In genomic region chr13:98205111-98205510, GRCm38 (mm10) we compare ENCODE assay signal across 8 mouse cellular contexts. TPM values are rescaled to one million over a fixed set of nuclear protein-coding genes. Genes with fewer than 3 reads are reported as not detected.
A peak's percentile ranks its signal among the peaks of the same experiment; 100 is the strongest.
DNase-seq lines count a peak whose midpoint lies in the region; ATAC-seq and TF ChIP-seq lines count a peak whose summit lies in the region.

No protein-coding gene starts in this region.

- TF ChIP-seq CTCF in kidney, postnatal 0 days (IDR thresholded peaks at IDR 0.05; ENCODE audit: low read depth), result no peak

- 10% methylated on average over 8 of the region's 8 CpGs for WGBS in kidney, postnatal 0 days
- 20% methylated on average over 8 of the region's 8 CpGs for WGBS in embryonic facial prominence, embryonic 14.5 days
- 11% methylated on average over 8 of the region's 8 CpGs for WGBS in intestine, embryonic 14.5 days
- 25% methylated on average over 8 of the region's 8 CpGs for WGBS in neural tube, embryonic 13.5 days

- peak overlapping the region; percentile 61; the same call in 1 of the 2 replicates for H3K9ac ChIP-seq in kidney, postnatal 0 days (ENCODE audit: low read depth, low read length)
- H3K9ac ChIP-seq in embryonic facial prominence, embryonic 14.5 days (ENCODE audit: low read depth, low read length), result no peak overlapping the region
- no peak overlapping the region for H3K9ac ChIP-seq in intestine, embryonic 14.5 days (ENCODE audit: low read length)
- H3K9ac ChIP-seq in neural tube, embryonic 13.5 days, result peak overlapping the region; percentile 79; the same call in 1 of the 2 replicates

- H3K9me3 ChIP-seq in kidney, postnatal 0 days (replicated peaks; ENCODE audit: low read length), result no peaks in the 10 kb centered on the region
- no peaks in the 10 kb centered on the region for H3K9me3 ChIP-seq in embryonic facial prominence, embryonic 14.5 days (ENCODE audit: control insufficient read depth, low read length)
- no peaks in the 10 kb centered on the region for H3K9me3 ChIP-seq in intestine, embryonic 14.5 days (ENCODE audit: control insufficient read depth, low read length)
- no peaks in the 10 kb centered on the region for H3K9me3 ChIP-seq in neural tube, embryonic 13.5 days

- no peaks in the 10 kb centered on the region for H3K27me3 ChIP-seq in kidney, postnatal 0 days (ENCODE audit: insufficient read depth, low read length)
- peaks cover 6% of the 10 kb centered on the region; the same call in 1 of the 2 replicates for H3K27me3 ChIP-seq in embryonic facial prominence, embryonic 14.5 days (replicated peaks; ENCODE audit: control insufficient read depth, insufficient read depth, low read length)
- H3K27me3 ChIP-seq in intestine, embryonic 14.5 days (replicated peaks; ENCODE audit: control insufficient read depth, insufficient read depth, low read length), result peaks cover 4% of the 10 kb centered on the region; the same call in 1 of the 2 replicates
- H3K27me3 ChIP-seq in neural tube, embryonic 13.5 days, result peaks cover 8% of the 10 kb centered on the region

- peak overlapping the region; percentile 61 for H3K4me2 ChIP-seq in kidney, postnatal 0 days (ENCODE audit: low read length)
- H3K4me2 ChIP-seq in embryonic facial prominence, embryonic 14.5 days (ENCODE audit: low read depth, low read length), result peak overlapping the region; percentile 98
- H3K4me2 ChIP-seq in intestine, embryonic 14.5 days (ENCODE audit: low read length), result peak overlapping the region; percentile 99
- H3K4me2 ChIP-seq in neural tube, embryonic 13.5 days, result peak overlapping the region; percentile 97

- H3K4me3 ChIP-seq in kidney, postnatal 0 days (replicated peaks; ENCODE audit: low read depth, low read length), result peak overlapping the region; percentile 41
- H3K4me3 ChIP-seq in embryonic facial prominence, embryonic 14.5 days (ENCODE audit: low read depth, low read length), result peak overlapping the region; percentile 66
- peak overlapping the region; percentile 56 for H3K4me3 ChIP-seq in intestine, embryonic 14.5 days (ENCODE audit: low read depth, low read length)
- peak overlapping the region; percentile 62 for H3K4me3 ChIP-seq in neural tube, embryonic 13.5 days

- ATAC-seq in kidney, postnatal 0 days (replicated peaks; ENCODE audit: low FRiP score, low read depth), result peak; percentile 19; the same call in 1 of the 2 replicates
- ATAC-seq in embryonic facial prominence, embryonic 14.5 days (ENCODE audit: low read depth), result no peak
- no peak for ATAC-seq in intestine, embryonic 14.5 days (replicated peaks; ENCODE audit: low FRiP score, low TSS enrichment, low read depth)
- ATAC-seq in neural tube, embryonic 13.5 days (ENCODE audit: low read depth), result peak; percentile 11; the same call in 1 of the 2 replicates
- ATAC-seq in monocyte, adult 5-6 weeks (replicated peaks; ENCODE audit: insufficient number of reproducible peaks, low FRiP score, low TSS enrichment, poor library complexity, severe bottlenecking), result no peak

- no peaks in the 10 kb centered on the region for H3K4me1 ChIP-seq in kidney, postnatal 0 days (replicated peaks; ENCODE audit: insufficient read depth, low read length)
- H3K4me1 ChIP-seq in embryonic facial prominence, embryonic 14.5 days (ENCODE audit: control insufficient read depth, insufficient read depth, low read length), result no peaks in the 10 kb centered on the region
- peaks cover 5% of the 10 kb centered on the region; the same call in 1 of the 2 replicates for H3K4me1 ChIP-seq in intestine, embryonic 14.5 days (replicated peaks; ENCODE audit: control insufficient read depth, insufficient read depth, low read length)
- H3K4me1 ChIP-seq in neural tube, embryonic 13.5 days (replicated peaks), result peaks cover 19% of the 10 kb centered on the region

- H3K27ac ChIP-seq in kidney, postnatal 0 days, result peak overlapping the region; percentile 75; the same call in 1 of the 2 replicates
- H3K27ac ChIP-seq in embryonic facial prominence, embryonic 14.5 days (replicated peaks; ENCODE audit: low read depth, low read length), result peak overlapping the region; percentile 48; the same call in 1 of the 2 replicates
- H3K27ac ChIP-seq in intestine, embryonic 14.5 days (ENCODE audit: low read depth), result peak overlapping the region; percentile 71; the same call in 1 of the 2 replicates
- H3K27ac ChIP-seq in neural tube, embryonic 13.5 days (replicated peaks), result no peak overlapping the region

- no peaks in the 10 kb centered on the region for H3K36me3 ChIP-seq in kidney, postnatal 0 days (ENCODE audit: insufficient read depth, low read length)
- no peaks in the 10 kb centered on the region for H3K36me3 ChIP-seq in embryonic facial prominence, embryonic 14.5 days (ENCODE audit: control insufficient read depth, insufficient read depth, low read length)
- H3K36me3 ChIP-seq in intestine, embryonic 14.5 days (ENCODE audit: control insufficient read depth, insufficient read depth, low read length), result no peaks in the 10 kb centered on the region
- no peaks in the 10 kb centered on the region for H3K36me3 ChIP-seq in neural tube, embryonic 13.5 days

- DNase-seq in kidney, postnatal 0 days (ENCODE audit: low spot score), result peak; percentile 43
- DNase-seq in kidney, adult 9 months, result no peak
- peak; percentile 31 for DNase-seq in embryonic facial prominence, embryonic 14.5 days (ENCODE audit: low spot score)
- peak; percentile 57 for DNase-seq in intestine, embryonic 14.5 days (ENCODE audit: low spot score)
- no peak for DNase-seq in left cerebral cortex, adult 8-10 months (ENCODE audit: low spot score in 2 of 2)
- no peak for DNase-seq in ovary, postnatal 14 days (ENCODE audit: low spot score)

RNA-seq across cellular contexts. Expression of gene Arhgef28, which starts 1.1 kb away (rescaled TPM):
- 55.8 and 58.3 TPM in 2 replicates for polyA plus RNA-seq in kidney, postnatal 0 days (2015; fragmentation: Nextera tagmentation; extraction: Ambion mirVana)
- polyA plus RNA-seq in embryonic facial prominence, embryonic 14.5 days (2014; fragmentation: Nextera tagmentation; extraction: Ambion mirVana), result 9.4 and 11.5 TPM in 2 replicates
- polyA plus RNA-seq in intestine, embryonic 14.5 days (2014; fragmentation: Nextera tagmentation; extraction: Ambion mirVana), result 18.2 and 20.1 TPM in 2 replicates
- 19.1 and 19.9 TPM in 2 replicates for polyA plus RNA-seq in neural tube, embryonic 13.5 days (2015; fragmentation: Nextera tagmentation; extraction: Ambion mirVana)
- 0.19 TPM in 1 of 3 replicates, not detected in the others for total RNA-seq in monocyte, adult 5-6 weeks (2017)
- 10 to 100 TPM; 29.5 to 41.9 (median 34.7) TPM for total RNA-seq in left cerebral cortex, adult 8-10 months (2022)

RNA-seq across cellular contexts. Expression of gene Utp15, which starts 57.7 kb away (rescaled TPM):
- 19.9 and 21.5 TPM in 2 replicates for polyA plus RNA-seq in kidney, postnatal 0 days (2015; fragmentation: Nextera tagmentation; extraction: Ambion mirVana)
- polyA plus RNA-seq in embryonic facial prominence, embryonic 14.5 days (2014; fragmentation: Nextera tagmentation; extraction: Ambion mirVana), result 20.8 and 26.8 TPM in 2 replicates
- polyA plus RNA-seq in intestine, embryonic 14.5 days (2014; fragmentation: Nextera tagmentation; extraction: Ambion mirVana), result 39.6 and 44.3 TPM in 2 replicates
- 25.4 and 29.5 TPM in 2 replicates for polyA plus RNA-seq in neural tube, embryonic 13.5 days (2015; fragmentation: Nextera tagmentation; extraction: Ambion mirVana)
- 25.2 to 29.2 TPM (median 28.7 TPM) in 3 replicates for total RNA-seq in monocyte, adult 5-6 weeks (2017)
- 10 to 100 TPM; 22.1 to 25.2 (median 24.3) TPM for total RNA-seq in left cerebral cortex, adult 8-10 months (2022)

RNA-seq across cellular contexts. Expression of gene Ankra2, which starts 57.8 kb away (rescaled TPM):
- 22.6 and 23.6 TPM in 2 replicates for polyA plus RNA-seq in kidney, postnatal 0 days (2015; fragmentation: Nextera tagmentation; extraction: Ambion mirVana)
- 26.6 and 30.2 TPM in 2 replicates for polyA plus RNA-seq in embryonic facial prominence, embryonic 14.5 days (2014; fragmentation: Nextera tagmentation; extraction: Ambion mirVana)
- polyA plus RNA-seq in intestine, embryonic 14.5 days (2014; fragmentation: Nextera tagmentation; extraction: Ambion mirVana), result 26.4 and 29.0 TPM in 2 replicates
- polyA plus RNA-seq in neural tube, embryonic 13.5 days (2015; fragmentation: Nextera tagmentation; extraction: Ambion mirVana), result 52.3 and 55.6 TPM in 2 replicates
- 38.3 to 47.0 TPM (median 45.0 TPM) in 3 replicates for total RNA-seq in monocyte, adult 5-6 weeks (2017)
- total RNA-seq in left cerebral cortex, adult 8-10 months (2022), result 10 to 100 TPM; 43.8 to 48.6 (median 47.9) TPM

Comparison
In these comparisons a context has a peak if more than half of its experiments do, and no peak if none do; other contexts are left out.
1. DNase-seq: peak in kidney, postnatal 0 days (single experiment), embryonic facial prominence, embryonic 14.5 days (single experiment) and intestine, embryonic 14.5 days (single experiment); none in kidney, adult 9 months (single experiment), left cerebral cortex, adult 8-10 months (0 of 2) and ovary, postnatal 14 days (single experiment).
2. ATAC-seq: peak in kidney, postnatal 0 days (single experiment) and neural tube, embryonic 13.5 days (single experiment); none in embryonic facial prominence, embryonic 14.5 days (single experiment), intestine, embryonic 14.5 days (single experiment) and monocyte, adult 5-6 weeks (single experiment).
3. H3K9ac ChIP-seq: peak in kidney, postnatal 0 days (single experiment) and neural tube, embryonic 13.5 days (single experiment); none in embryonic facial prominence, embryonic 14.5 days (single experiment) and intestine, embryonic 14.5 days (single experiment).
4. Peak in every context shown above with its lines, with median percentiles within 50 percentile points of each other: H3K4me2 ChIP-seq and H3K4me3 ChIP-seq.